Mouse (Mus musculus): ENCODE data around the gene Btg1.

GRCm38 (mm10) chr10:96628100-96628912 lies 11.5 kb downstream of the Btg1 start:
- no peak for TF ChIP-seq CTCF (IDR thresholded peaks at IDR 0.05; ENCODE audit: low read depth, low read length)
- no peak for TF ChIP-seq POLR2A (IDR thresholded peaks at IDR 0.05; ENCODE audit: extremely low read depth, insufficient read depth, low read length)

All from liver, adult 2 months (tissue).